Mouse (Mus musculus) heart, embryonic 15.5 days (tissue): Measurements from ENCODE around the gene Arl4d. TPM values are rescaled to one million over a fixed set of nuclear protein-coding genes. Genes with fewer than 3 reads are reported as not detected.

Experiments
- ATAC-seq: fragments of 200-750 bp; cut with Nextera tagmentation; replicated peaks from 2 replicates; pipeline ENCODE4 v1.8.0; 2017; ENCODE audit warnings: low read depth, moderate TSS enrichment; ENCODE audit not compliant: insufficient number of reproducible peaks, insufficient read depth, low FRiP score
- H3K27ac ChIP-seq: fragments of 300-500 bp; sonication (generic); 2 replicates; pipeline ENCODE4 v1.5.1; 2015; ENCODE audit warnings: mild to moderate bottlenecking, inconsistent platforms
- H3K27me3 ChIP-seq: fragments of 300-500 bp; sonication (generic); 2 replicates; pipeline ENCODE4 v1.6.1; 2015; ENCODE audit warnings: inconsistent platforms
- H3K36me3 ChIP-seq: fragments of 300-500 bp; sonication (generic); 2 replicates; pipeline ENCODE4 v1.6.1; 2015; ENCODE audit warnings: mild to moderate bottlenecking, inconsistent platforms
- H3K4me1 ChIP-seq: fragments of 300-500 bp; sonication (generic); replicated peaks from 2 replicates; pipeline ENCODE4 v1.6.1; 2015; ENCODE audit warnings: inconsistent platforms
- H3K4me2 ChIP-seq: fragments of 300-500 bp; sonication (generic); 2 replicates; pipeline ENCODE4 v1.6.1; 2015; ENCODE audit warnings: inconsistent platforms, mild to moderate bottlenecking, moderate library complexity
- H3K4me3 ChIP-seq: fragments of 300-500 bp; sonication (generic); 2 replicates; pipeline ENCODE4 v1.5.1; 2015; ENCODE audit warnings: mild to moderate bottlenecking, inconsistent platforms
- H3K9ac ChIP-seq: fragments of 300-500 bp; sonication (generic); 2 replicates; pipeline ENCODE4 v1.6.1; 2015; ENCODE audit warnings: mild to moderate bottlenecking, inconsistent platforms
- H3K9me3 ChIP-seq: fragments of 300-500 bp; sonication (generic); replicated peaks from 2 replicates; pipeline ENCODE4 v1.6.1; 2016; ENCODE audit warnings: inconsistent platforms
- WGBS: fragments of 180-500 bp; shearing (Covaris S2); methylation state at CpG from one replicate; pipeline ENCODE4 v1.1.7; 2015; ENCODE audit warnings: mixed read lengths; 5-methylcytosine and 5-hydroxymethylcytosine counted together
- polyA plus RNA-seq: library from polyadenylated mRNA; unstranded; fragments of >200 nt; fragmentation: Nextera tagmentation; extraction: Ambion mirVana; gene quantifications from 2 replicates; pipeline ENCODE4 v1.2.1, GENCODE M21; 2015

Arl4d gene
- polyA plus RNA-seq, 1 experiment from 2014 or later: 6.1 TPM

GRCm38 (mm10) chr11:101681968-101682367, 16.6 kb downstream of the Arl4d start:
- peaks cover 11% of the 10 kb centered on the region for H3K4me1 ChIP-seq
- no peak overlapping the region for H3K4me2 ChIP-seq
- 91% methylated on average over 1 of the region's 1 CpGs for WGBS
- H3K36me3 ChIP-seq: no peaks in the 10 kb centered on the region
- H3K4me3 ChIP-seq: no peak overlapping the region
- H3K27ac ChIP-seq: no peak overlapping the region
- no peak overlapping the region for H3K9ac ChIP-seq
- H3K9me3 ChIP-seq: no peaks in the 10 kb centered on the region
- ATAC-seq: no peak
- no peaks in the 10 kb centered on the region for H3K27me3 ChIP-seq

DNA sequence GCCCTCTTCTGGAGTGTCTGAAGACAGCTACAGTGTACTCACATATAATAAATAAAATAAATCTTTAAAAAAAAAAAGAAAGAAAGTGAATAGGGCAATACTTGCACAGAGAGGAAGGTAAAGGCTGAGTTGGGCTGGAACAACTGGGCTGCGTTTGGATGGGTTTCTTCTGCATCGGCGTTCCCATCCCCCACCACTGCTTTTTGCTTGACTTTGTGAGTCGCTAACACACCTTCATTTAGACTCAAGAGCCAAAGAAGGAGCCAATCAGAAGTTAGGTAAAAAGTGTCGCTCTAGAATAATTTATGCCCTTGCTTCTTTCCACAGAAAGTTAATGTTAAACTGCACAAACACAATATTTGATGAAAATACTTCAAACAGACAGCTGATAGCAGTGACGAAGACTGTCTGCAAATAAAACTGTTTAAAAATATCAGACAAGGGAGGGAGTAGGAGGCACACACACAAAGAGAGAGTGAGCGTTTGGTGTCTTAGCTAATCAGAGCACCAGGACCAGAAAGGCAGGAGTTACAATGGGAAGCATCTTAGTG, 17.1 kb downstream of the Arl4d start:
- no peaks in the 10 kb centered on the region for H3K36me3 ChIP-seq
- H3K27ac ChIP-seq: no peak overlapping the region
- H3K4me1 ChIP-seq: peaks cover 16% of the 10 kb centered on the region
- H3K4me3 ChIP-seq: no peak overlapping the region
- 67% methylated on average over 7 of the region's 7 CpGs for WGBS
- no peak for ATAC-seq
- H3K4me2 ChIP-seq: no peak overlapping the region
- no peak overlapping the region for H3K9ac ChIP-seq
- no peaks in the 10 kb centered on the region for H3K27me3 ChIP-seq
- H3K9me3 ChIP-seq: no peaks in the 10 kb centered on the region

DNA sequence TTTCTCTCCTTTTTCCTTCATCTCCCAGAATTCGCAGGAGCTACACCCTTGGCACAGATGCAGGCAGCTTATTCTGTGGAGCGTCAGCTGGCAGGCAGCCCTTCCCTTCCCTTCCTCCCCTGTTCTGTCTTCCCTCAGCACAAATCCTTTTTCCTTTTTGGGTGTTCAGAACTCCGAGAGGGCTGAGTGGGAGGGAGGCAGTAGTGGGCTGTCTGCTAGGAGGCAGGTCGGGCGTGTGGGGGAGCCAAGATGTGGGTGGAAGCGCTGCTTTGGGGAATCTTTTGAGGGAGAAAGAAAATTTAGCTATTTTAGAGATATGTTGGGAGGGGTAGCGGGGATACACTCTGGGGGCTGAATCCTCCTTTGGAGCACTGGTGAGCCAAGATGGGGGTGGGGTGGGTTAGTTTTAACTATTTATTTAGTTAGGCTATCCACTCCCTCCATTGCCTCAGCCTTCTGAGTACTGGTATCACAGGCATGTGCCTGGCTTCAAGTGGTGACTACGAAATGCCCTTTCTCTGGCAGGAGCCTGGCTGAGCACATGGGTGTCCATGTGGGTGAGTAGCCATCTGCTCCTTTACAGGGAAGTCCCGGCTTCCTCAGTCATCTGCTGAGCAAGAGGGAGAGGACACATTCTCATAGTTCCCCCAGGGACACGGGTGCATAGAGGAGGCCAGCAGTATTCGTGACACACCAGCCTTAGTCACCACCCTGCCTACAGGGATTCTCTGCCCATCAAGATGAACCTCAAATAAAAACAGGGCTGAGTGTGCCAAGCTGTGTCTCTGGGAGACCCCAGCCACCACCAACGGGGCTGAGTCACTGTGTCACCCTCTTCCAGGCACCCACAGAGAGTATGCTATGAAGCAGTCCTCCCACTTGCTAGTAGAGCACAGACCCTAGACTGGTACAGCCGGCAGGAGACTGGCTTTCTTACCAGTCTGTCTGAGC, 22.3 kb downstream of the Arl4d start:
- H3K4me1 ChIP-seq: peaks cover 16% of the 10 kb centered on the region
- no peaks in the 10 kb centered on the region for H3K27me3 ChIP-seq
- peak overlapping the region; percentile 48 for H3K4me2 ChIP-seq
- H3K9ac ChIP-seq: 0 out of 2 replicates have a peak overlapping the region, but pooled peaks have one; percentile 11
- peak overlapping the region; percentile 73 for H3K27ac ChIP-seq
- H3K36me3 ChIP-seq: no peaks in the 10 kb centered on the region
- WGBS: 27% methylated on average over 13 of the region's 13 CpGs
- H3K9me3 ChIP-seq: no peaks in the 10 kb centered on the region
- H3K4me3 ChIP-seq: no peak overlapping the region
- peak; percentile 76 for ATAC-seq

GRCm38 (mm10) chr11:101689701-101690113, 24.4 kb downstream of the Arl4d start:
- no peak overlapping the region for H3K4me3 ChIP-seq
- WGBS: 70% methylated on average over 10 of the region's 10 CpGs
- no peak overlapping the region for H3K4me2 ChIP-seq
- H3K4me1 ChIP-seq: peaks cover 16% of the 10 kb centered on the region
- no peaks in the 10 kb centered on the region for H3K9me3 ChIP-seq
- ATAC-seq: no peak
- H3K36me3 ChIP-seq: no peaks in the 10 kb centered on the region
- H3K9ac ChIP-seq: no peak overlapping the region
- H3K27me3 ChIP-seq: no peaks in the 10 kb centered on the region
- H3K27ac ChIP-seq: no peak overlapping the region

- Histone ChIP-seq H3K27me3 (no peaks in the 10 kb centered on the region), H3K4me2 (no peak overlapping the region), H3K9me3 (no peaks in the 10 kb centered on the region), H3K4me1 (peaks cover 17% of the 10 kb centered on the region), H3K36me3 (no peaks in the 10 kb centered on the region), H3K27ac (no peak overlapping the region), H3K9ac (no peak overlapping the region), H3K4me3 (no peak overlapping the region)
- WGBS: 64% methylated on average over 5 of the region's 5 CpGs
- ATAC-seq: no peak
These were observed 25.0 kb downstream of the Arl4d start for GRCm38 (mm10) chr11:101690326-101690725.

- no peak for ATAC-seq
- 0 out of 2 replicates have a peak overlapping the region, but pooled peaks have one; percentile 7 for H3K27ac ChIP-seq
- 7% methylated on average over 20 of the region's 20 CpGs for WGBS
These were observed 30.7 kb downstream of the Arl4d start for GRCm38 (mm10) chr11:101695906-101696661.

GRCm38 (mm10) chr11:101697156-101697861, 32.0 kb downstream of the Arl4d start:
- no peak overlapping the region for H3K4me3 ChIP-seq
- ATAC-seq: no peak
- H3K9me3 ChIP-seq: no peaks in the 10 kb centered on the region
- H3K27ac ChIP-seq: no peak overlapping the region
- no peak overlapping the region for H3K4me2 ChIP-seq
- 85% methylated on average over 9 of the region's 9 CpGs for WGBS
- no peaks in the 10 kb centered on the region for H3K36me3 ChIP-seq
- no peak overlapping the region for H3K9ac ChIP-seq
- H3K27me3 ChIP-seq: no peaks in the 10 kb centered on the region
- H3K4me1 ChIP-seq: peaks cover 15% of the 10 kb centered on the region

More at GRCm38 (mm10) chr11:101695906-101696661, 30.7 kb downstream of the Arl4d start:
- peaks cover 15% of the 10 kb centered on the region for H3K4me1 ChIP-seq
- peak overlapping the region; percentile 32 for H3K4me3 ChIP-seq
- H3K9ac ChIP-seq: peak overlapping the region; percentile 23; the same call in 1 of the 2 replicates
- H3K36me3 ChIP-seq: no peaks in the 10 kb centered on the region
- no peaks in the 10 kb centered on the region for H3K9me3 ChIP-seq
- peak overlapping the region; percentile 56 for H3K4me2 ChIP-seq
- no peaks in the 10 kb centered on the region for H3K27me3 ChIP-seq

GRCm38 (mm10) chr11:101698114-101698513, 32.8 kb downstream of the Arl4d start:
- no peak overlapping the region for H3K9ac ChIP-seq
- H3K9me3 ChIP-seq: no peaks in the 10 kb centered on the region
- no peaks in the 10 kb centered on the region for H3K27me3 ChIP-seq
- no peak overlapping the region for H3K4me3 ChIP-seq
- no peak for ATAC-seq
- no peak overlapping the region for H3K4me2 ChIP-seq
- no peaks in the 10 kb centered on the region for H3K36me3 ChIP-seq
- H3K27ac ChIP-seq: no peak overlapping the region
- peaks cover 15% of the 10 kb centered on the region for H3K4me1 ChIP-seq

DNA sequence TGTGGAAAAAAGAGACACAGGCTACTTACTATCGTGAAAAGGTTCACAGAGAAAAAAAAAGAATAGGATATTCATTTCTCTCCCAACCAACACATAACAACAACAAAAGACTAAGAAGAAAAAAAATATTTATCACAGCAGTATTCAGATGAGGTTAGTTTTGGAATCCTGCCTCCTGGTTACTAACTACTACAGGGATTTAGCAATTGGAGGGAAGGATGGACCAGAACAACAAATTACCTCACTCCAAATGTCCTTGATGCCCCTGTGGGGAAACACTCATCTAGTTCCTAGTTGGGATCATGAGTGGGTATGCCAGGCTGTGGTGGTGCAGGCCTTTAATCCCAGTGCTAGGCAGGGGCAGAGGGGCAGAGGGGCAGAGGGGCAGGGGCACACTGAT, 34.2 kb downstream of the Arl4d start:
- H3K4me1 ChIP-seq: peaks cover 15% of the 10 kb centered on the region
- H3K4me2 ChIP-seq: no peak overlapping the region
- H3K36me3 ChIP-seq: no peaks in the 10 kb centered on the region
- no peak overlapping the region for H3K4me3 ChIP-seq
- no peak overlapping the region for H3K9ac ChIP-seq
- 90% methylated on average over 1 of the region's 1 CpGs for WGBS
- H3K27me3 ChIP-seq: no peaks in the 10 kb centered on the region
- no peaks in the 10 kb centered on the region for H3K9me3 ChIP-seq
- ATAC-seq: no peak
- H3K27ac ChIP-seq: no peak overlapping the region

GRCm38 (mm10) chr11:101699991-101700390, 34.6 kb downstream of the Arl4d start:
- Histone ChIP-seq H3K27me3 (no peaks in the 10 kb centered on the region), H3K4me2 (no peak overlapping the region), H3K4me3 (no peak overlapping the region), H3K27ac (no peak overlapping the region), H3K9ac (no peak overlapping the region), H3K9me3 (no peaks in the 10 kb centered on the region), H3K4me1 (peaks cover 15% of the 10 kb centered on the region), H3K36me3 (no peaks in the 10 kb centered on the region)
- ATAC-seq: no peak
- WGBS: 60% methylated on average over 7 of the region's 7 CpGs

GRCm38 (mm10) chr11:101700446-101700845, 35.1 kb downstream of the Arl4d start:
- Histone ChIP-seq H3K27me3 (no peaks in the 10 kb centered on the region), H3K4me2 (no peak overlapping the region), H3K36me3 (no peaks in the 10 kb centered on the region), H3K9me3 (no peaks in the 10 kb centered on the region), H3K27ac (no peak overlapping the region), H3K9ac (no peak overlapping the region), H3K4me1 (peaks cover 13% of the 10 kb centered on the region), H3K4me3 (no peak overlapping the region)
- 22% methylated on average over 12 of the region's 12 CpGs for WGBS
- ATAC-seq: 0 out of 2 replicates have a peak, but pooled peaks have one; percentile 14
